Mouse (Mus musculus): ENCODE measurements around the gene Dchs1. TPM values are rescaled to one million over a fixed set of nuclear protein-coding genes. Genes with fewer than 3 reads are reported as not detected.
"Not testable (repeated sequence)": the region's sequence is repeated elsewhere in the genome, so short reads cannot be mapped to it uniquely, and the experiment has no call there.

Dchs1 gene
- total RNA-seq, 2 experiments from 2014 or later: 6.0 to 7.3 TPM

DNA sequence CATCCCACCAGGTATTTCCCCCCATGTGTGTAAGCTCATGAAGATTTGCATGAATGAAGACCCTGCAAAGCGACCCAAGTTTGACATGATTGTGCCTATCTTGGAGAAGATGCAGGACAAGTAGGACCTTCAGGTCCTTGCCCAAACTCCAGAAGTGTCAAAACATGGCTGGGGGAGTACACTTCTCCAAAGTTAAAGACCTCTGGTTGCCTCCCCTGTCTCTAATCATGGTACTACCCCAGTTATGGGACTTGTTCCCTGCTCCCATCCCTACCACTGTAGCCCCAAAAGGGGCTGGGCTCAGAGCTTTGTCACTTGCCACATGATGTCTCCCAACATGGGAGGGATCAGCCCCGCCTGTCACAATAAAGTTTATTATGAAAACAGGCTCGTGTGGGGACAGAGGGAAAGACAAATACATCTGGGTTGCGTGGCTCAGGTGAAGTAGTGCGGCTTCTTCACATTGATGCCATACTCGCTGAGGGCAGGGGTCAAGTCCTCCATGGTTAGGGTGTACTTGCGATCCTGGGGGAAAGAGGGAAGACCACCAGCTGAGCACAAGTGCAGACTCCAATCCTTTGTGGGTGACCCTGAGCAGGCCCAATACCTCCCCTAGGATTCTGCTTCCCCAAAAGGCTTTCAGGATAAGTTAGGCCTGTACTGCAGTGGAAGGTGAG is 44.8 kb downstream of the Dchs1 start:
- DNase-seq: not testable (repeated sequence)

DNA sequence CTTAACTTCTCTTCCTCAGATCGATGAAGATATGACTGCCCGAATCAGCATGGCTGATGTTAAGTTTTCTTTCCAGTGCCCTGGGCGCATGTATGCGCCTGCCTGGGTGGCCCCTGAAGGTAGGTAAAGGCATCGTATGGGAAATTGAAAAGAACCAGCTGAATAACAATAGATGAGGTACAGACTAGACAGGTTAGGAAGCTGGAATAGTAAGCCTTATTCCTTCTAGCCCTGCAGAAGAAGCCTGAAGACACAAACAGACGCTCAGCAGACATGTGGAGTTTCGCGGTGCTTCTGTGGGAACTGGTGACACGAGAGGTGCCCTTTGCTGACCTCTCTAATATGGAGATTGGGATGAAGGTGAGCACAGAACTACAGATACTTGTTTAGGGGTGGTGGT is 45.5 kb downstream of the Dchs1 start:
- DNase-seq: no peak

DNA sequence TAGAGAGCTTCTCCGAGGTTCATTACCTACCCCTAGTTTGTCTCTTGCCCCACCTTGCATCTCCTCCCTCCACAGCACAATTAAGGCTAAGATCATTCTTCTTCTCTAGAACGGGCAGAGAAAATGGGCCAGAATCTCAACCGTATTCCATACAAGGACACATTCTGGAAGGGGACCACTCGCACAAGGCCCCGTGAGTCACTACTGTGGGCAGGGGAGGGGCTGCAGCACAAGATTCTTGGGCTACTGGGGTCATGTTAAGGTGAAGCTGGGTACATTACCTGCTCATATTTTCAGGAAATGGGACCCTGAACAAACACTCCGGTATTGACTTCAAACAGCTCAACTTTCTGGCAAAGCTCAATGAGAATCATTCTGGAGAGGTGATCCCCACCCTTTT is 46.6 kb downstream of the Dchs1 start:
- DNase-seq: no peak

DNA sequence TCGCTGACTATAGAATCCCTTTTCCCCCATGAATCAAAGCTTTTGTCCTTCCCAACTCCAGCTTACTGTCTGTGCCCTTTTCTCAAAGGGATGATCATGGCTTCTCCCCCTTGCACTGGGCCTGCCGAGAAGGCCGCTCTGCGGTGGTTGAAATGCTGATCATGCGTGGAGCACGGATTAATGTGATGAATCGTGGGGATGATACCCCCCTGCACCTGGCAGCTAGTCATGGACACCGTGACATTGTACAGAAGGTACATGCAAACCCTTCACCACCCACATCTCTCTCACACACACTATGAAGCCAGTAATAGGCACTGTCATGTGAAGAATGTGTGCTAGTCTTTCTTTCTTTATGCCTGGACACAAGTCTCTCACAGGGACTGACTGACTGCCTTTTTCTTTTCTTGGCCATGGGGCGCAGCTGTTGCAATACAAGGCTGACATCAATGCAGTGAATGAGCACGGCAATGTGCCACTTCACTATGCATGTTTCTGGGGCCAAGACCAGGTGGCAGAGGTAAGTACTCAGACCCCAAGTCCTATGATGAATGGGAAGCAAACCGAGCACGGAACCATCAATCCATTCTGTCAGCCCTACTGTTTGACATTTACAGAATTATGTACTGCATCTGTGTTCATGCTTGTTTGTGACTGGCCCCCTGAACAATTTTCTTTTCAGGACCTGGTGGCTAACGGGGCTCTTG is 47.2 kb downstream of the Dchs1 start:
- no peak for DNase-seq

DNA sequence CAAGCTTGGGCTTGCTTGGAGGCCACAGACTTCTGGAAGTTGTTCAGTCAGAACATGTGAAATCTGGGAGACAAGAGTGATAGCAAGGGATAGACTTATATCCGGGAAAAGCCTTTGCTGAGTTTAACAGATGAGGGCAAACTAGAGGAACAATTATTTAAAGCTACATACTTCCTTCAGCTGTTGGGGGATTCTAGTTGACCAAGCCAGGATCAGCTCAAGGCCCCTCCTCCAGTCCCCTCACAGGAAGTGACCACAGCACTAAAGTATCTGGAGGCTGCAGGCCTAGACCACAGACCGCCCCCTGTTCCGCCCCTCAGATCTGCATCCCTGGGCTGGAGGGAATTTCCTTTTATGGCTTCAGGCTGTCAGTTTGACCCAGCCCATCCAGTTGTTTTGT is 48.5 kb downstream of the Dchs1 start:
- DNase-seq: peak; percentile 80 to 92

DNA sequence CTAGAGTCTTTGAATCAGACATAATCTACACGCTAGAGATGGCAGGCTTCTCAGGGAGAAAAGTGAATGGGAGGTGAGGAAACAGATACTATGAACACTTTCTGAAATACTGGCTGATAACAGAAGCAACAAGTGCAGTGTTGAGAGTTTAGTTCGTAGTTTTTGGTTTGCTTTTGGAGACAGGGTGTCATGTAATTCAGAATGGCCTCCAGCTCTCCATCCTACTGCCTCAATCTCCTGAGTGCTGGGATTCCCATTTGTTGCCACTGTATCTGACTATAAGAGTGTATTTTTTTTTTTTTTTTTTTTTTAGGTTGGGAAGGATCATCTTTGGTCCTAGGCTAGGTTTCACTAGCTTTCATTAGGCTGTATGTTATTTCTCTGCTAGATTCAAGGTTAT is 49.2 kb downstream of the Dchs1 start:
- no peak for DNase-seq

DNA sequence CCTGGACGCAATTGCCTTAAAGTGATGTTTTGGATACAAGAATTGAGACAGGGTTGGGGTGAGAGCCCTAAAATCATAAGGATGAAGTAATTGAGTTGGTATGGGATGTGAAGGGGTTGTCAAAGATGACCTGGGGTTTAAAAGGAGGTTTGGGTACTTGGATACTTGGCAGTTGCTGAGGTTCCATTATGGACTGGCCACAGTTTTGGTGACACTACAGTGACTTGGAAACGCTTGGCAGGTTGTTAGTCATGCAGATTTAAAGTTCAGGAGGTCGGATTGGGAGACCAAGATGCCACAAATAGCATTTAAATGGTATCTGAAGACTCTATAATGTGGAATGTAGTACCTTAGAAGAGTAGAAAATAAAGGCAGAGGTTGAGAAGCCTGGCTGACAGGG is 49.8 kb downstream of the Dchs1 start:
- DNase-seq: no peak

DNA sequence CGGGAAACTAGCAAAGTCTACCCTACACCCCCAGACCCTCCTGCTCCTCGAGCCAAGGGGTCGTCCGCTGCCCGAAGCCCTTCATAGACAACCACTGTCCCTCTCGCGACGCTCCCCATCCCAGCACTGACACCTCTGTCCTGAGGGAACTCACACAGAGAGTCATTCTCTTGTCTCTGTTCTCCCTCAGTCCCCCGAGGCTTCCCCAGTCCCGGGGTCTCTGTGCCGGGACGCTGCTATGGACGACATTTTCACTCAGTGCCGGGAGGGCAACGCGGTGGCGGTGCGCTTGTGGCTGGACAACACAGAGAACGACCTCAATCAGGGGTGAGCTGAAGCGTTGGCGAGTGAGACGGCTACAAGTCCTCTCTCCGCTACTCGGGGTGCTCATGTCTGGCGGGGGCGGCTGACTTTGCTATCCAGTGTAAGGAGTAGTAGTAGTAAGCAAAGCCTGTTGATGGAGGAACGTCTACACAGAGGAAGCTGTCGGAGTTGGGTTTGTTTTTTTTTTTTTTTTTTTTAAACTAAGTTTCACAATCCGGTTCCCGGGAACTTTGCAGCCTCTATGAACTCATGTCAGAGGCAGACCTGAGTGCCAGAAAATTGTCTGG is 50.4 kb downstream of the Dchs1 start, which contains the start of gene Rrp8:
Gene Rrp8, minus strand, starts transcription at position 475 of the 611 bp plus-strand sequence.
- peak; percentile 54 to 81 for DNase-seq

DNA sequence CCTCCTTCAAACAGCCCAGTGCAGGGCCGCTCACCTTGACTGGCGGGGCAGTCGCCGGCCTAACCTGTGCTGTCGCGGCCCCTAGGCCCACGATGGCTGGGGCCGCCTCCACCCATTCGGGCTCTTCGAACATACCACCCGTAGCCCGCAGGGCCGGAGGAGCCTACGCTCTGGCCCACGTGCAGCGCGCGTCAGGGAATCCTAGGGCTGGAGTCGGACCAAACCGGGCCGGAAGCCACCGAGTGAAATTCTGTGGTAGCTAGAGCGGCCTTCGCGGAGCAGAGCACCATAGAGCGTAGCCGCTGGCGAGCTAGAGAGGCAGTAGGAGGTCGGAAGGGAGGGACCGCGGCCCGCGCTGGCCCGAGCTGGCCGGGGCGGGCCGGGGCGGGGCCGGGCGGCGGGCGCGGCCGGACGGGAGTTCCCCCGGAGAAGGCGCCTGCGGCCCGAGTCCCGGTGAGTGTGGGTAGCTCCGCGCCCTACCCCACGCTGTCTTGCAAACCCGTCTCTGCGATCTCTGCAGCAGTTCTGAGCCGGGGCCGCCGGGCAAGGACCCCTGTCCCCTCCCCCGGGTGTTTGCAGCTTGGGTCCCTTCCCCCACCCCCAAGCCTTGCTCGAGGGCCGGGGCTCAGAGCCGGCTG is 51.1 kb downstream of the Dchs1 start, which contains the start of gene Ilk:
Gene Ilk, plus strand, starts transcription at position 329 of the 638 bp plus-strand sequence.
- peak; percentile 95 to 97 for DNase-seq

DNA sequence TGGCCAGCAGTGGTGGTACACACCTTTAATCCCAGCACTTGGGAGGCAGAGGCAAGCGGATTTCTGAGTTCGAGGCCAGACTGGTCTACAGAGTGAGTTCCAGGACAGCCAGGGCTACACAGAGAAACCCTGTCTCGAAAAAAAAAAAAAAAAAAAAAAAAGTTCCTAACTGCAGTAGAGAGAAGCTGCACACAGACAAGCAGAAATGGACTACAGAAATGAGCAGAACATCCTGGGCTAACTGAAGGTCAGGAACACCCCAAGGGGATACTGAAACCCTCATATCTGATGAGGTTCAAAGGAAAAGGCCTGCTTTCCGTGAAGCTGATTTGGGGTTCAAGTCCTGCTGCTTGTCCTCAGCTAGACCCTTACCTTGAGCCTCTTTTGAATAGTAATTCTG is 52.0 kb downstream of the Dchs1 start:
- not testable (repeated sequence) for DNase-seq

DNA sequence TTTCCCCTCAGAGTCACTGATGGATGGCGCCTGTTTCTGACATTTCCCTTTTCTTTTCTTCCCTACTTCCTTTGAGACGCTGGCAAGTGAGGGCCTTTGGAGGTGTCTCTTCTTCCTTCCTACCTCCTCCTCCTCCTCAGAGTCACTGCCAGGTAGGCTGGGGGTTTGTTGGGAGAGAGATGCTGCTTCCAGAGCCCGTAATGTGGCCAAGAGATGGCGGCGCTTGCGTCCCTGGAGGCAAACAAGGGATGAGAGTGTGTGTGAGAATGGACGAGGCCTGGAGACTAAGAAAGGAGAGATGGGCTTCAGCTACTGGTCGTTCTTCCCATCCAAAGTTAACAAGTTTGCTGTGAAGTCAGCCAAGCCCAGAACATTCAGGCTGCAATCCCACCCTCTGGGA is 52.6 kb downstream of the Dchs1 start:
- no peak for DNase-seq

DNA sequence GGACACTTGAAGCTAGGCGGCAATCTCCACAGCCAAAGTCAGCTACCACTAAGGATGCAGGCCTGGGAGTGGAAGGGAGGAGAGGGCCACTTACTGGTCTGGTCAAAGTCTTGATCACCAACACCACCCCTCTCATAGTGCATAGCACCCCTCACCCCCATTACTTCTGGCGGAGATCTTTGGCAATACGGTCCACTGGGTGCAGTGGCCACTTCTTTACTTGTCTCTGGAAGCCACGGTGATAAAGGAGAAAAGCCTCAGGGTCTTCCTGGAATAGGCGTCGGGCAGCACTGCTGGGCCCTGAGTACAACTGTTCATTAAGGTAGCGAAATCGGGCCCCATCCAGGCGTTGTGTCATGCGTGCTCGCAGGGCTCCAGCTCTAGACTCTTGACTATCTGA is 53.6 kb downstream of the Dchs1 start:
- DNase-seq: no peak

DNA sequence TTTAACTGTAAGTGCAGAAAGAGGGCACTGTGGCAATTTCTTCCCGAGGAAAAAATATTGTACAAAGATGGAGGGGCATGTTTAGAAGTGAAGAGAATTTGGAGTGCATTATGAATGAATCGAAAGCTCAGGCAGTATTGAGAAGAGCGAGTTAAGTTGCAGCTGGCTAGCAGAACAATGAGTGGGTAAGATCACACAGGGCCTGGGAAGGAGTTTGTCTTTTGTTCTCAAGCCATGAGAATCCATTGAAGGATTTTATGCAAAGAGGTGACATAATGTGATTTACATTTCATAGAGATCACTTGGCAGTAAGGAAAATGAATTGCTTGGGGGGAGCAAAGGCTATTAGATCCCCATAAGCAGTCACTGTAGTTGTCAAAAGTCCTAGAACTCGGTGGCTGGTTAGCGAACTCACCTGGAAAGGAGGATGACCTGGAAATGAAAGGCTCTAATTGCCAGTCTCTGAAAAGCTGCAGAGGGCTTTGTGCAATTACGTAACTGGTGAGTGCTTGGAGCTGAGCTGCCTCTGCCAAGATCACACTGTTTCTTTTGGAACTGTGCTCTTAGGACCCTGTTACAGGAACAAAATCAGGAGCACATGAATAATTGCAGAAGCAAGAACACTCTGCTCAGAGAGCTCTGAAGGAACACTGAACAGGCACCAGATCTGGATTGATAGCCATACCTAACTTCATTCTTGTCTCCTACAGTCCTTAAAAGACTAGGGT is 58.6 kb downstream of the Dchs1 start:
- peak in 1 of 2 experiments; percentile 56 for DNase-seq

DNA sequence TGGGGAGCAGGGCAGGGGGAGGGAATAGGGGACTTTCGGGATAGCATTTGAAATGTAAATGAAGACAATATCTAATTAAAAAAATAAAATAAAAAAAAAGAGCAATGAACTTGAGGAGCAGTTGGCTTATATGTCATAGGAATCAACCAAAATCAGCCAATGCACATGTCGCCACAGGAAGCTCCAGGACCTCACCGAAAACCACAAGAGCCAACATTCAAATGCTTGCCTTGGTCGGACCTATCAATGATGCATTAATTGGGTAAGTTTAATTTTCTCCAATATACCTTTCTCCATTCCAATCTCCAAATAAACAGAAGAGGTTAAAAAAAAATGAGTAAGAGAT is 60.5 kb downstream of the Dchs1 start:
- no peak for DNase-seq

DNA sequence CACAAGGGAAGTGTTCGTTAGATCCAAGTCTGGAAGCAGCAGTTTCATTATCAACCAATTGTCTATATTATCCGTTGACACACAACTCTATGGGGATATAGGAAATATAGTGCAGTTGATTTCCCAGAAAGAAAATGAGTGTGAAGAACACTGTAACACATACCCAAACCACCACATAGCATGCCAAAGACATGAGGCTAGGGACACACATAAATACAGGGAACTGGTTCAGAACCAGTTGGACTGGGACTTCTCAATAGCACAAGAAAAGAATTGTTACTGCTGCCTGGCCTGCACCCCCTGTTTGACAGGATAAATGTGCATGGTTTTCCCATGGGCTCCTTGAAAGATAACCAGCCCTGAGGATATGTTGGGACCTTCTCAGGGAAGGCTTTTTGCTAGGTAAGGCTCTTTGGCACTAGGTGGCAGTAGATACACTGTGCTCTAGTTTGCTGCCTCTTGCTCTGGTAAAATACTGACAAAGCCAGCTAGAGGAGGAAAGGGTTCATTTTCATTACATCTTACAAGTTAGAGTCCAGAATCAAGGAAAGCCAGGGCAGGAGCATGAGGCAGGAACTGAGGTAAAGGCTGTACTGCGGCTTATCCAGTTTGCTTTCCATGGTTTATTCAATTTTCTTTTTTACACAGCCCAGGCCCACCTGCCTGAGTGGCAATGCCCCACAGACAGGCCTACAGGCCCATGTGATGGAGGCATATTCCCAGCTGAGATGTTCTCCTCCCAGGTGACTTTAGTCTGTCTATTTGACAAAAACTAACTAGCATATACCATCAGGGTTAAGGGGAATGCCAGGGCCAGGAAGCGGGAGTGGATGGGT is 61.1 kb downstream of the Dchs1 start:
- DNase-seq: peak; percentile 65 to 74

DNA sequence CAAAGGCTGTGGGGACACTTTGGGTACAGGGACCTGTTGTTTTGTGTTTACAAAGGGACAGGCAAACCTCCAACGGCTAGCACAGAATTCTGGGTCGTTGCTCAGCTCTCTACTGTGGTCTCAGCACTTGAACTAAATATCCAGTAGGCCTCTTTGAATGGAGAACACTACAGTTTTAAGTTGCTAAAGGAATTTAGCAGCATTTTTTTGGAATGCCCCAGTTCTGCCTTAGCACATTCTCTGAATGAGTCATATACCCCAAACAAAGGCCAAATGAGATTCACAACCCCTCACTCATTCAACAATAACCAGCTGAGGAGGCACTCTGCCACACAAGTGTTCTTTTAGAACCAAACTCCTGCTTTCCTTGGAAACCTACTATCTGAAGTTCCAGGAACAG is 65.5 kb downstream of the Dchs1 start:
- DNase-seq: no peak

DNA sequence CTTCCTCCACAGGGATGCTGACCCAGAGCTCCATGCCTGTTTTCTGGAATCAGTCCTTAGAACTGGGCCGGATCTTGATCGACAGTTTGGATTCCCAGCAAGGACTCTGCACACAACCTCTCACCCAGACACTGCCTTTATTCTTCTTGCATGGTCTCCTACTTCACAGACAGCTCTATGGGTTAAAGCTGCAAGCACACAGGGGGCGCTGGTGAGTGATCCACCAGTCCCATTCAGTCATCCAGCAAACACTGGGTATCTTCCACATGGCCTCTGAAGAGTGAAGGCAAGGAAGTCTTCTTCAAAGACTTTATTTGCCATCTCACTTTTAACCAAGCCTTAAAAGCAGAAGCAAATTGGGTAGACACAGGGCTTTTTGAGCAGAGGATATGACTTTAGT is 72.1 kb downstream of the Dchs1 start:
- DNase-seq: no peak

DNA sequence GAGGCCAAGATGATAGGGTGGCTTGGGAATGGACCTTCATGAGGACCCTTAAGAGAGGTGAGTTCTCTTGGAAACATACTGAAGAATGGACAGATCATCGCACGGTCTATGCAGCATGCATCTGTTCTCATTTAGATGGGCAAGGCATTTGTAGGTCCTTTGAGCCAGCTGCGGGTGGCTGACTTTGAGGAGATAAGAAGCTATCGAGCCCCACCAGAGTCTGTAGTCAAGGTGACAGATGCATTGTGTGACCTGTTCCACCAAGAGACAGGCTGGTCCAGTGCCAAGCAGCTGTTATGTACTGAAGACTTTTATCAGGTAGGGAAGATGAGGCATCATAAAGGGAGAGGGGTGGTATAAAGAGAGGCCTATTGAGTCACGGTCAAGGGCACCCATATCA is 78.7 kb downstream of the Dchs1 start:
- DNase-seq: no peak

DNA sequence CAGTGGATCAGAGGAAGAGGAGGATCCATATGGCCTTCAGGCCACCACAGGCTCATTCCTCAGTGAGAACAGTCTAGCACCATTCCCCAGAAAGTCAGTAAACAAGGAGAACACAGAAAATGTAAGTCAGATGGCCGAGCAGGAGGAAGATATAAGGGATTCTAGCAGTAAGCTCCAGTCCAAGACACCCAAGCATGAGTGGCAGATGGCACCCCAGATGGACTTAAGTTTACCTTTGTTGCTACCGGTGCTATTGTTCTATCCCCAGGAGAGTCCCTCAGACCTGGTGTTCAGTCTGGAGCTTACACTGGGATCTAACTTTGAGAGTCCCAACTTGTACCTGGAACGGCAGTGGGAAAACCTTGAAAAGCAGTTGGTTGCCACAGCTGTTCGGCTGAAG is 83.6 kb downstream of the Dchs1 start:
- DNase-seq: no peak

DNA sequence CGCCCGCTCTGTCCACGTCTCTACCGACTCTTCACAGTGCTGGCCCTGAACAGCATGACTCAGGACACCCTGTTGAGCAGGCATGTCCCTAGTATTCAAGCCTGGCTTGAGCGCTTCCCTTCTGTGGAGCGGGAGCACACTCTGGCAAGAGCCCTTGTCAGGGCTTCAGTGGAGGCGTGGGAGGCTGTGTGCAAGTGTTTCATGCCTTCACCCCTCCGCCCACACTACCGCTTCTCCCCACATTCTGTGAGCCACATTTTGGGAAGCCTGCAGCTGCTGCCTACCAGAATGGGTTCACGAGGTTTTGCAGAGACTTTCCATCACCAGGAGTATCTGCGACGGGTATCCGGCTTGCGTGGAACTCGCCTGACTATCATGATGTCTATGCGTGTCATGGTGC is 84.3 kb downstream of the Dchs1 start:
- no peak for DNase-seq

All from heart, adult 18-20 months (tissue).